Mouse (Mus musculus) liver, adult 2 months (tissue): ENCODE measurements around the gene Itpr2. TPM values are rescaled to one million over a fixed set of nuclear protein-coding genes. Genes with fewer than 3 reads are reported as not detected.
A peak's percentile ranks its signal among the peaks of the same experiment; 100 is the strongest.

Experiments used
- DNase-seq: peaks from one replicate; pipeline ENCODE4 v3.0.0-alpha.2; 2011; ENCODE audit warnings: low read depth, low spot score; ENCODE audit errors: extremely low read depth
- H3K27ac ChIP-seq: fragments of 200-500 bp; replicated peaks from 2 replicates; pipeline ENCODE4 v1.5.1; 2012; ENCODE audit warnings: low read depth, mild to moderate bottlenecking, control low read depth, inconsistent platforms, low read length; ENCODE audit not compliant: insufficient read depth
- H3K27me3 ChIP-seq: fragments of 200-500 bp; 2 replicates; pipeline ENCODE4 v1.6.1; 2012; ENCODE audit warnings: mild to moderate bottlenecking, moderate library complexity, low read length, inconsistent platforms; ENCODE audit not compliant: control insufficient read depth, insufficient read depth
- H3K36me3 ChIP-seq: fragments of 200-500 bp; 2 replicates; pipeline ENCODE4 v1.6.1; 2012; ENCODE audit warnings: low read length, inconsistent platforms; ENCODE audit not compliant: control insufficient read depth, insufficient read depth
- H3K4me1 ChIP-seq: fragments of 200-500 bp; 2 replicates; pipeline ENCODE4 v1.6.1; 2011; ENCODE audit warnings: low read length; ENCODE audit not compliant: control insufficient read depth, insufficient read depth
- H3K4me3 ChIP-seq: fragments of 200-500 bp; 2 replicates; pipeline ENCODE4 v1.5.1; 2011; ENCODE audit warnings: low read depth, mild to moderate bottlenecking, control low read depth, low read length, moderate library complexity; ENCODE audit not compliant: insufficient read depth
- H3K79me2 ChIP-seq: fragments of 200-500 bp; 2 replicates; pipeline ENCODE4 v1.6.1; 2012; ENCODE audit warnings: inconsistent platforms, mild to moderate bottlenecking, low read length, moderate library complexity; ENCODE audit not compliant: control insufficient read depth, insufficient read depth
- H3K9ac ChIP-seq: fragments of 200-500 bp; 2 replicates; pipeline ENCODE4 v1.6.1; 2012; ENCODE audit warnings: low read depth, mild to moderate bottlenecking, control low read depth, inconsistent platforms, low read length
- CTCF ChIP-seq: fragments of 200-500 bp; IDR thresholded peaks from 2 replicates; pipeline ENCODE4 v1.5.1; 2011; ENCODE audit warnings: low read depth, low read length, control low read depth
- POLR2A ChIP-seq: fragments of 200-500 bp; IDR thresholded peaks from 2 replicates; pipeline ENCODE4 v1.6.1; 2011; ENCODE audit warnings: low read length, control low read depth; ENCODE audit not compliant: insufficient read depth; ENCODE audit errors: extremely low read depth
- WGBS: fragments of 180-500 bp; shearing (Covaris S2); methylation state at CpG from one replicate; pipeline ENCODE4 v1.1.7; 2018; 5-methylcytosine and 5-hydroxymethylcytosine counted together
- polyA plus RNA-seq: library from polyadenylated mRNA; depleted of rRNA; stranded (reverse); fragments of >200 nt; gene quantifications from 2 replicates; pipeline ENCODE4 v1.2.3, GENCODE M21; 2012; rRNA removed
- total RNA-seq: library from RNA; depleted of rRNA; stranded (reverse); fragments of >200 nt; gene quantifications from 2 replicates; pipeline ENCODE4 v1.2.3, GENCODE M21; 2014; rRNA removed

The Itpr2 gene
- total RNA-seq = 22.9 and 27.0 TPM in 2 replicates
- polyA plus RNA-seq = 6.6 and 9.5 TPM in 2 replicates

DNA sequence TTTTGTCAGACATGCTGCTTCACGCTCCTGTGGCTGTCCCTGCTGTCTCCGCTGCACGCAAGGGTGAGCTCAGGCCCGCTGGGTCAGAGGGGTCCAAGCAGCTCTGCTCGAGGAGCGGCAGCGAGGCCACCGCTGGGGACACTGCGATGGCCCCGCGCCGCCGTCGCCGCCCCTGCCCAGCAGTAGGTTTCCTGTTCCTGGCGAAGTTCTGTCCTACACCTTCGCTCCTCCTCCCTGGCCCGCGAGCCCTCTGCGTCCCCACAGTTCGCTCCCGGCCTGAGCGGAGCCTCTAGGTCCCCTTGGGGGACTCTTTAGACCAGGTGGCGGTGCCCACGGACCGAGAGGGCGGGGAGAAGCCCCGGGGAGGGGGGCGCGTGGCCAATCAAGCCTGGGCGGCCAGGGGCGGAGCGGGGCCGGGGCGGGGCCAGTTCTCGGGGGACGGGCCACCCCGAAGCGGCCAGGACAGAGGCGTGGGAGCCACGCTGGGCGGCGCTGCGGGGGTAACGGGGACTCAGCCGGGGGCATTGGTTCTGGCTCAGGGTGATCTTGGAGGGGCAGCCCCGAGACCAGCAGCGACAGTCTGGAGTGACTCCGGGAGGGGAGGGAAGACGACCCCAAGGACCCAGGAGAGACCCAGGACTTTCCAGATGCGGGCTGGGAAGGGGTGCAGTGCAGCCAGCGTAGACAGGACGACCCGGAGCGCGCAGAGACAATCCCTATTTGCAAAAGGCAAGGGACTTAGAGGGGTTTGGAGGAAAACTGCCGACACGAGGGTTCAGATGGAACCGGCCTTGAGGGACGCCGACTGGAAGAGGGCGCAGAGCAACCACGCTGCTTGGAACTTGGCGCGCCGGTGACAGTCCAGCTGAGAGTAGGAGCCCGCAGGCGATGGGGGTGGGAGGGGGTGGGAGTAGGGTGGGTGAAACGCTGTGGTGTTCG lies at the start of gene Itpr2:
Gene Itpr2 (minus strand): TSS at position 358 of the 939 bp plus-strand sequence.
- Histone ChIP-seq H3K79me2 (peaks cover 8% of the 10 kb centered on the region; the same call in 1 of the 2 replicates), H3K36me3 (no peaks in the 10 kb centered on the region), H3K4me1 (peaks cover 9% of the 10 kb centered on the region), H3K4me3 (peak within 1 kb of the TSS; percentile 88), H3K9ac (peak within 1 kb of the TSS; percentile 91), H3K27ac (peak within 1 kb of the TSS; percentile 87), H3K27me3 (no peaks in the 10 kb centered on the region)
- peak; percentile 26; the same call in 1 of the 2 replicates for TF ChIP-seq CTCF
- peak; percentile 94 for TF ChIP-seq POLR2A
- under 1% methylated on average over 70 of the region's 70 CpGs for WGBS
- DNase-seq = peak; percentile 78

DNA sequence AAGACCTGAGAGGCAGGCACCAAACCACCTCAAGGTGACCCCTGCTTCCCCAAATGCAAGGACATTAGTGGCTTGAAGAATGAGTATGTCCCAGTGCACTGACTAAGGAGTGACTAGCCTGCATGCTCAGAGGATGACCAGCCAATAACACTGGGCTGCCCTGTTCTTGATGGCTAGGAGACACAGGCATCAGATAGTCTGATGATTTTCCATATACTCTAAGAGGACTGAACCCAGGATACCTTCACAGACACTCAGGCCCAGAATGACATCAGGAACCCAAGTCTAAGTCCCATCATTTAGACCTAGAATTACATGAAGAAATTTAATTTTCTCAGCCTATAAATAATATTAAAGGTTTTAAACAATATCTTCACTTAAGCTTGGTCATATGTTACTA lies 49.3 kb upstream of the Itpr2 start:
- Histone ChIP-seq H3K9ac (no peak overlapping the region), H3K27ac (no peak overlapping the region), H3K36me3 (peaks cover 63% of the 10 kb centered on the region), H3K4me1 (no peaks in the 10 kb centered on the region), H3K4me3 (no peak overlapping the region), H3K79me2 (no peaks in the 10 kb centered on the region), H3K27me3 (no peaks in the 10 kb centered on the region)
- DNase-seq = no peak
- TF ChIP-seq CTCF = no peak
- TF ChIP-seq POLR2A = no peak

DNA sequence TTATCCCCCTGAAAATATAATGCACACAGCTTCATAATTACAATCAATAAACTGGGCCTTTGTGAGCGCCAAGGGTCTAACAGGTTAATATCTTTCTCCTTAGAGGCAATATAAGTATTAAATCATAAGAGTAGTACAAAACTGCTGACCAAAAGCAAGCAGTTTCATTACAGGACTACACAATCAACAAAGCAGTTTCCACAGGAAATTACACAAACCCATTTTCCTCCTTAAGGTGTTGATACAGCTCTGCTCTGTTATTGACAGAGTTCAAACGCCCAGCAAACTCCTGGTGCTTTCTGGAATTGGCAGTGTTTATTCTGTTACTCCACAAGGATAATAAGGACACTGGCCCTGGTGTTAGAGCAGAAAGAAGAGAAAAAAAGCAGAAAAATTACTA lies 48.4 kb upstream of the Itpr2 start:
- Histone ChIP-seq H3K4me3 (no peak overlapping the region), H3K4me1 (no peaks in the 10 kb centered on the region), H3K27ac (no peak overlapping the region), H3K9ac (no peak overlapping the region), H3K27me3 (no peaks in the 10 kb centered on the region), H3K36me3 (peaks cover 56% of the 10 kb centered on the region), H3K79me2 (no peaks in the 10 kb centered on the region)
- TF ChIP-seq POLR2A (no peak), CTCF (no peak)
- WGBS = 71% methylated on average over 2 of the region's 2 CpGs
- no peak for DNase-seq

- DNase-seq = no peak
- Histone ChIP-seq H3K27ac (no peak overlapping the region), H3K9ac (no peak overlapping the region), H3K36me3 (peaks cover 17% of the 10 kb centered on the region; the same call in 1 of the 2 replicates), H3K27me3 (no peaks in the 10 kb centered on the region), H3K4me1 (no peaks in the 10 kb centered on the region), H3K4me3 (no peak overlapping the region), H3K79me2 (no peaks in the 10 kb centered on the region)
- 84% methylated on average over 5 of the region's 5 CpGs for WGBS
- no peak for TF ChIP-seq POLR2A
- TF ChIP-seq CTCF = no peak
These were observed 43.4 kb upstream of the Itpr2 start for GRCm38 (mm10) chr6:146545289-146545865.

DNA sequence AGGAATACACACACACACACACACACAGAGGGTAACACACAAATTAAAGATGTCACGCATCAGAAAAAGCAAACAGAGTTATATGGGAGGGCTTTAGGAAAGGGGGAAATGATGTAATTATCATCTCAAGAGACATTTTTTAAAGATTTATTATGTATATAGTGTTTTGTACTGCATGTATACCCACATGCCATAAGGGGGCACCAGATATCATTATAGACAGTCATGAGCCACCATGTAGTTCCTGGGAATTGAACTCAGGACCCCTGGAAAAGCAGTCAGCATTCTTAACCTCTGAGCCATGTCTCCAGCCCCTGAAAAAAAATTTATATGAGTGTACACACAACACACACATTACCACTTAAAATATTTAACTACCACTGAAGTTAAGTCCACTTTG lies 42.6 kb upstream of the Itpr2 start:
- TF ChIP-seq POLR2A (no peak), CTCF (no peak)
- Histone ChIP-seq H3K36me3 (peaks cover 12% of the 10 kb centered on the region; the same call in 1 of the 2 replicates), H3K27ac (no peak overlapping the region), H3K79me2 (no peaks in the 10 kb centered on the region), H3K9ac (no peak overlapping the region), H3K27me3 (no peaks in the 10 kb centered on the region), H3K4me1 (no peaks in the 10 kb centered on the region), H3K4me3 (no peak overlapping the region)
- 95% methylated on average over 1 of the region's 1 CpGs for WGBS
- no peak for DNase-seq
